Mouse (Mus musculus): ENCODE results near the gene Atg4c.

Atg4c gene

GRCm38 (mm10) chr4:99185305-99185704 lies 8.4 kb upstream of the Atg4c start:
- DNase-seq (ENCODE audit: extremely low read depth, low read depth): no peak

- DNase-seq (ENCODE audit: extremely low read depth, low read depth): no peak
Measured at GRCm38 (mm10) chr4:99186412-99187125, 7.2 kb upstream of the Atg4c start.

- no peak for DNase-seq (ENCODE audit: extremely low read depth, low read depth)
Measured at GRCm38 (mm10) chr4:99192640-99193039, 1.1 kb upstream of the Atg4c start.

- no peak for DNase-seq (ENCODE audit: extremely low read depth, low read depth)
Measured at GRCm38 (mm10) chr4:99193214-99193613, 520 bp upstream of the Atg4c start.

- no peak for DNase-seq (ENCODE audit: extremely low read depth, low read depth)
Measured at GRCm38 (mm10) chr4:99194826-99195225, 1.1 kb downstream of the Atg4c start.

GRCm38 (mm10) chr4:99198721-99199120 lies 5.0 kb downstream of the Atg4c start:
- DNase-seq (ENCODE audit: extremely low read depth, low read depth): peak; percentile 6

- DNase-seq (ENCODE audit: extremely low read depth, low read depth): peak; percentile 84
Measured at GRCm38 (mm10) chr4:99199757-99200251, 6.1 kb downstream of the Atg4c start.

GRCm38 (mm10) chr4:99200383-99201136 lies 6.8 kb downstream of the Atg4c start:
- no peak for DNase-seq (ENCODE audit: extremely low read depth, low read depth)

GRCm38 (mm10) chr4:99205773-99206172 lies 12.0 kb downstream of the Atg4c start:
- no peak for DNase-seq (ENCODE audit: extremely low read depth, low read depth)

GRCm38 (mm10) chr4:99206356-99206755 lies 12.6 kb downstream of the Atg4c start:
- no peak for DNase-seq (ENCODE audit: extremely low read depth, low read depth)

- DNase-seq (ENCODE audit: extremely low read depth, low read depth): no peak
Measured at GRCm38 (mm10) chr4:99210087-99210486, 16.4 kb downstream of the Atg4c start.

GRCm38 (mm10) chr4:99211606-99212005 lies 17.9 kb downstream of the Atg4c start:
- no peak for DNase-seq (ENCODE audit: extremely low read depth, low read depth)

- no peak for DNase-seq (ENCODE audit: extremely low read depth, low read depth)
Measured at GRCm38 (mm10) chr4:99213123-99213522, 19.4 kb downstream of the Atg4c start.

GRCm38 (mm10) chr4:99222221-99222620 lies 28.5 kb downstream of the Atg4c start:
- DNase-seq (ENCODE audit: extremely low read depth, low read depth): no peak

- DNase-seq (ENCODE audit: extremely low read depth, low read depth): no peak
Measured at GRCm38 (mm10) chr4:99224790-99225189, 31.1 kb downstream of the Atg4c start.

- DNase-seq (ENCODE audit: extremely low read depth, low read depth): no peak
Measured at GRCm38 (mm10) chr4:99227226-99227625, 33.5 kb downstream of the Atg4c start.

- no peak for DNase-seq (ENCODE audit: extremely low read depth, low read depth)
Measured at GRCm38 (mm10) chr4:99229371-99229770, 35.6 kb downstream of the Atg4c start.

GRCm38 (mm10) chr4:99235203-99235856 lies 41.6 kb downstream of the Atg4c start:
- peak; percentile 43 for DNase-seq (ENCODE audit: extremely low read depth, low read depth)

GRCm38 (mm10) chr4:99238305-99238704 lies 44.6 kb downstream of the Atg4c start:
- no peak for DNase-seq (ENCODE audit: extremely low read depth, low read depth)

- no peak for DNase-seq (ENCODE audit: extremely low read depth, low read depth)
Measured at GRCm38 (mm10) chr4:99241674-99242073, 47.9 kb downstream of the Atg4c start.

GRCm38 (mm10) chr4:99249358-99249757 lies 55.6 kb downstream of the Atg4c start:
- no peak for DNase-seq (ENCODE audit: extremely low read depth, low read depth)

- no peak for DNase-seq (ENCODE audit: extremely low read depth, low read depth)
Measured at GRCm38 (mm10) chr4:99249826-99250225, 56.1 kb downstream of the Atg4c start.
